Comparison of ENCODE assay signal across 15 mouse cellular contexts in genomic region chr3:107743107-107743506, GRCm38 (mm10). TPM values are rescaled to one million over a fixed set of nuclear protein-coding genes. Genes with fewer than 3 reads are reported as not detected.
A peak's percentile ranks its signal among the peaks of the same experiment; 100 is the strongest.
DNase-seq lines count a peak whose midpoint lies in the region; ATAC-seq and TF ChIP-seq lines count a peak whose summit lies in the region.
"Had no signal": no experiment of that assay in that cellular context is flagged by ENCODE, and none has a peak within 500 bp of the region (broad histone marks: within the 10 kb centered on the region; RNA-seq: fewer than 3 reads in every experiment).

No protein-coding gene starts in this region.

- peaks cover 31% of the 10 kb centered on the region for H3K36me3 ChIP-seq in hindbrain, embryonic 10.5 days
- no peaks in the 10 kb centered on the region for H3K36me3 ChIP-seq in hindbrain, embryonic 14.5 days (replicated peaks; ENCODE audit: control insufficient read depth, insufficient read depth)
- H3K36me3 ChIP-seq in testis, adult 2 months (ENCODE audit: control insufficient read depth, insufficient read depth, low read length): no peaks in the 10 kb centered on the region
- H3K36me3 ChIP-seq: hindbrain, embryonic 15.5 days had no signal

- ATAC-seq in hindbrain, embryonic 14.5 days (ENCODE audit: low FRiP score): no peak
- ATAC-seq: forebrain, embryonic 14.5 days had no signal

- no peaks in the 10 kb centered on the region for H3K9me3 ChIP-seq in hindbrain, embryonic 10.5 days
- no peaks in the 10 kb centered on the region for H3K9me3 ChIP-seq in hindbrain, embryonic 14.5 days (ENCODE audit: control insufficient read depth, low read length)
- H3K9me3 ChIP-seq: hindbrain, embryonic 15.5 days had no signal

- DNase-seq in adrenal gland, adult 2 months: peak; percentile 39
- DNase-seq in adrenal gland, postnatal 25 days: no peak
- no peak for DNase-seq in hindbrain, embryonic 10.5 days (ENCODE audit: low spot score)
- no peak for DNase-seq in hindbrain, embryonic 14.5 days (ENCODE audit: low spot score)
- DNase-seq in testis, postnatal 14 days (ENCODE audit: low spot score): no peak
- DNase-seq in urinary bladder, postnatal 14 days (ENCODE audit: low spot score): no peak
- no peak for DNase-seq in urinary bladder, adult 2 months (ENCODE audit: low spot score)
- DNase-seq: B cell, adult 2 months; cerebellum, adult 2 months; thymus, adult 18-20 months had no signal

- peak overlapping the region; percentile 86 for H3K27ac ChIP-seq in hindbrain, embryonic 10.5 days
- no peak overlapping the region for H3K27ac ChIP-seq in hindbrain, embryonic 14.5 days
- peak overlapping the region; percentile 3; the same call in 1 of the 2 replicates for H3K27ac ChIP-seq in testis, adult 2 months (ENCODE audit: control insufficient read depth, insufficient read depth, low read depth, low read length)
- H3K27ac ChIP-seq: hindbrain, embryonic 15.5 days; liver, embryonic 14.5 days had no signal

- 35% methylated on average over 3 of the region's 3 CpGs for WGBS in hindbrain, embryonic 10.5 days
- WGBS in hindbrain, embryonic 14.5 days: 39% methylated on average over 3 of the region's 3 CpGs

- H3K27me3 ChIP-seq in hindbrain, embryonic 10.5 days (ENCODE audit: insufficient read depth, poor library complexity, severe bottlenecking): no peaks in the 10 kb centered on the region
- no peaks in the 10 kb centered on the region for H3K27me3 ChIP-seq in hindbrain, embryonic 14.5 days (ENCODE audit: control insufficient read depth, insufficient read depth, low read length)
- H3K27me3 ChIP-seq in testis, adult 2 months (ENCODE audit: control insufficient read depth, insufficient read depth, low read length): no peaks in the 10 kb centered on the region
- H3K27me3 ChIP-seq: hindbrain, embryonic 15.5 days had no signal

- no peak overlapping the region for H3K4me3 ChIP-seq in hindbrain, embryonic 10.5 days
- H3K4me3 ChIP-seq in hindbrain, embryonic 14.5 days (replicated peaks; ENCODE audit: low read length): no peak overlapping the region
- no peak overlapping the region for H3K4me3 ChIP-seq in testis, adult 2 months (ENCODE audit: control insufficient read depth, low read depth, low read length)
- H3K4me3 ChIP-seq: hindbrain, embryonic 15.5 days had no signal

- H3K4me1 ChIP-seq in hindbrain, embryonic 10.5 days (replicated peaks): peaks cover 49% of the 10 kb centered on the region
- peaks cover 22% of the 10 kb centered on the region for H3K4me1 ChIP-seq in hindbrain, embryonic 14.5 days (replicated peaks; ENCODE audit: control insufficient read depth, insufficient read depth, low read length)
- H3K4me1 ChIP-seq in testis, adult 2 months (ENCODE audit: control insufficient read depth, insufficient read depth, low read length): peaks cover 30% of the 10 kb centered on the region

- TF ChIP-seq CTCF in testis, adult 2 months (IDR thresholded peaks at IDR 0.05; ENCODE audit: control insufficient read depth, insufficient read depth, insufficient replicate concordance, low read depth, low read length): no peak

- no peak overlapping the region for H3K4me2 ChIP-seq in hindbrain, embryonic 14.5 days (replicated peaks)
- H3K4me2 ChIP-seq: hindbrain, embryonic 15.5 days; midbrain, embryonic 11.5 days had no signal

- no peak overlapping the region for H3K9ac ChIP-seq in hindbrain, embryonic 14.5 days
- H3K9ac ChIP-seq: hindbrain, embryonic 15.5 days; liver, embryonic 14.5 days had no signal

- TF ChIP-seq POLR2A in testis, adult 2 months (IDR thresholded peaks at IDR 0.05; ENCODE audit: control insufficient read depth, low read depth, low read length): no peak

RNA-seq across cellular contexts. Expression of gene Csf1, which starts 17.2 kb away (rescaled TPM):
- total RNA-seq in adrenal gland, adult 2 months (2021): 10 to 100 TPM; 16.5 to 25.2 TPM
- polyA plus RNA-seq in adrenal gland, adult 2 months (2012; rRNA removed): 21.1 and 23.4 TPM in 2 replicates
- total RNA-seq in adrenal gland, postnatal 25 days (2021): 14.7 and 15.1 TPM in 2 replicates
- polyA plus RNA-seq in hindbrain, embryonic 10.5 days (2016; fragmentation: Nextera tagmentation; extraction: Ambion mirVana): 7.2 TPM in 2 replicates
- polyA plus RNA-seq in hindbrain, embryonic 14.5 days (2014; fragmentation: Nextera tagmentation; extraction: Ambion mirVana): 7.8 and 7.9 TPM in 2 replicates
- 2.8 and 3.5 TPM in 2 replicates for polyA plus RNA-seq in testis, adult 2 months (2012; rRNA removed)
- polyA plus RNA-seq in urinary bladder, adult 2 months (2012; rRNA removed): 33.2 and 34.9 TPM in 2 replicates

RNA-seq across cellular contexts. Expression of gene Ahcyl1, which starts 46.7 kb away (rescaled TPM):
- 100 to 1,000 TPM; 218 to 230 TPM for total RNA-seq in adrenal gland, adult 2 months (2021)
- polyA plus RNA-seq in adrenal gland, adult 2 months (2012; rRNA removed): 33.9 and 37.0 TPM in 2 replicates
- total RNA-seq in adrenal gland, postnatal 25 days (2021): 211 and 235 TPM in 2 replicates
- 86.7 and 90.7 TPM in 2 replicates for polyA plus RNA-seq in hindbrain, embryonic 10.5 days (2016; fragmentation: Nextera tagmentation; extraction: Ambion mirVana)
- polyA plus RNA-seq in hindbrain, embryonic 14.5 days (2014; fragmentation: Nextera tagmentation; extraction: Ambion mirVana): 131 and 141 TPM in 2 replicates
- 35.7 and 48.2 TPM in 2 replicates for polyA plus RNA-seq in testis, adult 2 months (2012; rRNA removed)
- 101 and 110 TPM in 2 replicates for polyA plus RNA-seq in urinary bladder, adult 2 months (2012; rRNA removed)
